Mouse (Mus musculus) embryo, embryonic 10.5 days (tissue): ENCODE measurements around the gene Krt33a.

Source experiments
- DNase-seq: peaks from one replicate; pipeline ENCODE4 v3.0.0-alpha.2; 2015; ENCODE audit warnings: low spot score

Krt33a gene

GRCm38 (mm10) chr11:99986180-99986647, 29.8 kb downstream of the Krt33a start, which contains the start of gene Krtap16-1:
Gene Krtap16-1, minus strand, starts transcription at chr11:99986597.
- DNase-seq: no peak

GRCm38 (mm10) chr11:99985291-99986092, 30.5 kb downstream of the Krt33a start:
- DNase-seq: no peak

DNA sequence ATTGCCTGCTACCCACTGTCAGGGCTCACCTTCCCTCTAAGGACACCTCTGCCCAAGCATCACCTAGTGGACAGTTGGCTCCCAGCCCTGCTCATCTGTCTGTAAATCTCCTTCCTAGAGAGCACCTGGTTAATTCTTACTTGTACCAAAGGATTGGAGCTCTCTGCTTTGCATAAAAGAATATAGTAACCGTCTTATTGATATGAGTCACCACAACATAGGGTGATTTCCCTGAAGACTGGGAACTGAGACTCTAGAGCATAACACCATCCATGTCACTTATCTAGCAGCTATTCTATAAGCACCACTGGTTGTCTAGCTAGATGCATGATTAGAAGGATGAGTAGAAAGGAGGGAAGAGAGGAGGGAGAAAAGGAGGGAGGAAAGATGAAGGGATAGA, 32.6 kb downstream of the Krt33a start:
- DNase-seq: no peak

DNA sequence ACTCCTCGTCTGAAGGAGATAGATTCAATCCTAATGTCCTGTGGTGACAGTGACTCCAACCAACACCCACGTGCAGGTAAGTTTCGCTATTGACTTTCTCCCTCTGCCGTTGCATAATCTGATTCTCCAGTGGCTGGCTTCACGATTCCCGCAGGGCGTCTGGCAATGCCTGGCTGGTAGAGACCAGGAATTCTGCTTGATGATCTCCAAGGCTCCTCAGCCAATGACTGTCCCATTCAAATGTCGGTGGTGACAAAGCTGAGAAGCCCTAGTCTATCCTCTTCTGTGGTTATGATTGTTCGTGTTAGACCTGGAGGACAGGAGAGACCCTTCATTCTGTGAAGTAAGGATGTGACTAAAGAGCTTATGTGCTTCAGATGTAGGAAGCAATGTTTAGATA, 33.3 kb downstream of the Krt33a start:
- DNase-seq: no peak

DNA sequence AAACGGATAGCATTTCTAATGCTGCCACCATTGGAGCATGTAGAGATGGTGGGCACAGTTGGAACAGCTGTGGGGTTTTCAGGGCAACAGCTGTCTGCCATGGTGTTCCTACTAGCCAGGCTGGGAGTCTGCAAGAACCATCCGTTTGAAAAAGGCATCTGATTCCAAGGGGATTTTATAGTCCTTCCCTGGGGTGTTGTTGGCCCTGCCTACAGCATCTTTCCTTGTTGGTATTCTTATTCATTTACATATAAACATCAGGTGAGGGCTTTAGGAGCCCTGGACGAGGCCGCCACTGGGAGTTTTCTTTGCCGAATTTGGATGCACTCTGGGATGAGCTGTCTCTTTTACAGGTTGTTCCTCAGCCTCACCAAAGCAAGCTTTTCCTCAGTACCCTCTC, 37.1 kb downstream of the Krt33a start, which contains the start of gene Krtap29-1:
Krtap29-1 (minus strand) TSS at position 101 of the 400 bp plus-strand sequence.
- DNase-seq: no peak

- no peak for DNase-seq
Measured at GRCm38 (mm10) chr11:99965961-99966360, 50.1 kb downstream of the Krt33a start.

- DNase-seq: peak; percentile 21
Measured at GRCm38 (mm10) chr11:99964213-99964612, 51.8 kb downstream of the Krt33a start.
